Comparison of ENCODE assay signal across 8 mouse cellular contexts in the genomic region with DNA sequence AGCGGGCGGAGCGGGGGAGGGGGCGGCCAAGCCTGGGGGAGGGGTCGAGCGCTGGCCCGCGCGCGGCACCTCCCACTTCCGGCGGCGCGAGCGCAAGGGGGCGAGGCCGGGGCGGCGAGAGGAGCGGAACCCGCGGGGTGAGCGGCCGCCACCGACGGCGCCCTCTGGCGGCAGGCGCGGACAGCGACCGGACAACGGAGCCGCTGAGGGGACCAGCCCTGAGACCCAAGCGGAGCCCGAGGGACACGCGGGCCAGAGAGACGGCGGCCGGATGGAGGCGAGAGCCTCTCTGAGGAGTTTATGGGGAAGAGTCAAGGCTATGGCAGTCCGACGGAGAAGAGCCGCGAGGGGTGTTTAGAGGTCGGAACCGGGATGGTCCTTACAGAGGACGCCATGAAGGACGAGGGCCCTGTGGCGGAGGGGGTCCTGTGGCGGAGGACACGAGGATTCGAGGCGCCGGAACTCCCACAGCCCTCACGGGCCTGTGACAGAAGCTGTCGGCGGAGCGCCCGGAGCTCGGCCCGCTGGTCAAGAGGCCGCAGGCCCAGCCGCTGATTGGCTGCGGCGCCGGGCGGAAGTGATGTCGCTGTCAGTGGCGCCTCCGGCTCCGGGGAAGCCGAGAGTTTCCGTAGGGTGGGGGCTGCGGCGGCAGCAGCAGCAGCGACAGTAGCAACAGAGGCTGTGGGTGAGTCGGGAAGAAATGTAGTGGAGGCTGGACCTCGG. TPM values are rescaled to one million over a fixed set of nuclear protein-coding genes. Genes with fewer than 3 reads are reported as not detected.
DNase-seq lines count a peak whose midpoint lies in the region; ATAC-seq lines count a peak whose summit lies in the region.

A gene (plus strand): TSS at position 143 of the 723 bp plus-strand sequence.
A gene (minus strand): TSS at position 557 of the 723 bp plus-strand sequence.

- peak; percentile 92 for DNase-seq in ZHBTc4 (ENCODE audit: low read depth, low spot score)
- DNase-seq in gastrocnemius, postnatal 10 days, result peak; percentile 95
- DNase-seq in induced T-regulatory cell, adult 2 months (ENCODE audit: low read depth), result peak; percentile 92
- peak; percentile 50 to 86 for DNase-seq in left cerebral cortex, adult 9 months (ENCODE audit: low spot score in 2 of 2)
- peak; percentile 90 for DNase-seq in right cerebral cortex, postnatal 14 days
- peak; percentile 82 to 92 for DNase-seq in urinary bladder, postnatal 36 days (ENCODE audit: low spot score in 2 of 2)

- peak; percentile 90 for ATAC-seq in common myeloid progenitor, adult 5-6 weeks (replicated peaks; ENCODE audit: low read depth, poor library complexity, severe bottlenecking)
- peak; percentile 89 for ATAC-seq in megakaryocyte progenitor cell, adult 5-6 weeks (replicated peaks; ENCODE audit: poor library complexity)

RNA-seq across cellular contexts. Expression of the first gene that starts in this region (rescaled TPM):
- 12.0 and 16.9 TPM in 2 replicates for total RNA-seq in common myeloid progenitor, adult 5-6 weeks (2017)
- total RNA-seq in gastrocnemius, postnatal 10 days (2021), result 10 to 100 TPM; 13.3 to 17.3 TPM
- total RNA-seq in megakaryocyte progenitor cell, adult 5-6 weeks (2015), result 8.5 and 9.6 TPM in 2 replicates
- total RNA-seq in megakaryocyte progenitor cell, adult 5-6 weeks (2017), result 11.2 and 14.4 TPM in 2 replicates

RNA-seq across cellular contexts. Expression of the second gene that starts in this region (rescaled TPM):
- total RNA-seq in common myeloid progenitor, adult 5-6 weeks (2017), result 21.4 and 40.1 TPM in 2 replicates
- 10 to 100 TPM; 26.8 to 31.6 TPM for total RNA-seq in gastrocnemius, postnatal 10 days (2021)
- total RNA-seq in megakaryocyte progenitor cell, adult 5-6 weeks (2015), result 20.3 and 21.2 TPM in 2 replicates
- total RNA-seq in megakaryocyte progenitor cell, adult 5-6 weeks (2017), result 26.5 and 27.4 TPM in 2 replicates

Comparison
In these comparisons a context has a peak if more than half of its experiments do, and no peak if none do; other contexts are left out.
1. Peak in every context shown above with its lines: DNase-seq and ATAC-seq.